Mouse (Mus musculus): Measurements from ENCODE around the gene Boll.
"Not testable (repeated sequence)": the region's sequence is repeated elsewhere in the genome, so short reads cannot be mapped to it uniquely, and the experiment has no call there.

Boll gene

GRCm38 (mm10) chr1:55363044-55363565 is at the start of gene Boll:
Boll (minus strand) TSS chr1:55363469.
- peak; percentile 72 for DNase-seq (ENCODE audit: low spot score)

DNA sequence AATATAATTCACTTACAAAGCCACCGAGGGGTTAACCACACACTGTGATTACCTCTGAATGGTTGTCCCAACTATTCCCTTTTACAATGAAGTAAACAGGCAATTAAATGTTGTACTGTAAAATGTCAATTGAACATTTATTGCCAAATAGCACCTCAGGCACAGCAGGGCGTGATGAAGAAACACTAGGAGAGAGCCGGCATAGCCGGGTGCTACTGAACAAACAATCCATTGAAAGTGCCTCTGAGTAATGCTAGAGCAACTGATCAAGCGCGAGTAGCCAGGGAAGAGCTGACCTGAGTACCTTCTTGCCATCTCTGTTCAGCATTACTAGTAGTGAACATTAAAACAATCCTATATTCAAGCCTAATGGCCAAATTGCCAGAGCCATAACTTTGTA is 49.3 kb upstream of the Boll start:
- no peak for DNase-seq (ENCODE audit: low spot score)

- no peak for DNase-seq (ENCODE audit: low spot score)
These were observed 47.8 kb upstream of the Boll start for GRCm38 (mm10) chr1:55411079-55411478.

DNA sequence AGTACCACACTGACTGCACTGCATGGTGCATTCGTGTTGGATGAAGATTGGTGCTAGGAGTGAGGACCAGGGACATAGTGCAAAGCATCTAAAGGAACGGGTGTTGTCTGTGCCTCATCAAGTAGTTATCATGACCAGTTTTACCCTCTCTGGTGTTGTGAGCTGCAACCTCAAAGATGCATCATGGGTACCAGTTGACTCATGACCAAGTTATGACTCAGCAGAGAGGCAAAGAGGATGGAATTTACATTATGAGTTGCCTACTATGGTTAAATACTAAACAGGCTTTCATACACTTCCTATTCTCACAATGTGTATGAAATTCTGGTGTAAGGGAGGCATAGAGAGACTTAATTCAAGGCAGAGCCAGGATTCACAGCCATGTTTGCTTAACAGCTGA is 47.4 kb upstream of the Boll start:
- no peak for DNase-seq (ENCODE audit: low spot score)

DNA sequence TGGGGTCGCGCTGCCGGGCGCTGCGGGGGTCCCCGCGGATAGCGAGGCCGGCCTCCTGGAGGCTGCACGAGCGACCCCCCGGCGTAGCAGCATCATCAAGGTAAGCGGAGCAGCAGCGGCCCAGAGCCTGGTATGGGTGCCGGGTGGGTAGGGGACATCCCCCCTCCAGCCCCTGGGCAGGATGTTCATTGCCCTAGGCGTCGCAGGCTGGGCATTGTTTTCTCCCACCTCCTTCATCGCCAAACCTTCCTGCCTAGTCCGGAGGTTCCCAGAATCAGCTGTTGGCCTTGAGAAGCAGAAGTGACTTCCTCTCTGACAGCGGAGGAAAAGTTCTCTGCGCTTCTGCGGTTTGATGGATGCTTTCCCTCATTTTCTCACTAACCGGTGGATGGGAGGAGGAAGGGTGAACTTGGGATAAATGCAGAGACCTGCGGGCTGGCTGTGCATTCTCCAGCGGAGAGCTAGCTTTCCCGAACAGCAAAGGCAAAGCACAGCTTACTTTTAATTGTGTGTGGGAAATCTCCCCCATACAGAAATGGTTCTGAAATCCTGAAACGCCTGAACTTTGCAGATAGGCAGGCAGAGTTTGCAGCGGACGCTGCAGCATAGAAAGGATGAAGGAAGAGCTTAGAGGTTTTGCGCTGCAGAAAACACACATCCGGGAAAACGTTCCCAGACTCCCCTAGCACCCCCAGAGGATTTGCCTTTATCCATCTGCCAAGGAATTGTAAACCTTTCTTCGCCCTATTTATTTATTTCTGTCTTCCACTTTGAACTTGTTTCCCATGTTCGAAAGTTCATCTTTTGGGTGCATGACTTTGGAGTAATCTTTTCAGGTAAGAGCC is 43.5 kb upstream of the Boll start:
- DNase-seq (ENCODE audit: low spot score), result no peak

DNA sequence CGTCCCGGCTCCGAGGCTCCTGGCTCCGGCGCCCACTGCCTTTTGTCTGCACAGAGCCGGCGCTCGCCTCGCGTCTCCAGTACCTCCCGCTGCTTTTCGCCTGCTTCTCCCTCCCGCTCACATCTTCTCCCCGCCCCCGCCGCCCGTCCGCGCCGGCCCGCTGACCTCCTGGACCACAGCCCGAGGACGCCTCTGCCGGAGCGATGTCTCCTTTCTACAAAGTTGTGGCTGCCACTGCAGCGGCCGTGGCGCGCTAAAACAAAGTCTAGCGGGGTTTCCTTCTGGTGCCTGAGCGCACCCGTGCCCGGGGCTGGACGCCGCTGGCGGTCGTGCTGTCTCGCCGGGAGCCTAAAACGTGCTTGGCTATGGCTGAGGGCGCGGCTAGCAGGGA is 42.7 kb upstream of the Boll start:
- DNase-seq (ENCODE audit: low spot score), result peak; percentile 63

DNA sequence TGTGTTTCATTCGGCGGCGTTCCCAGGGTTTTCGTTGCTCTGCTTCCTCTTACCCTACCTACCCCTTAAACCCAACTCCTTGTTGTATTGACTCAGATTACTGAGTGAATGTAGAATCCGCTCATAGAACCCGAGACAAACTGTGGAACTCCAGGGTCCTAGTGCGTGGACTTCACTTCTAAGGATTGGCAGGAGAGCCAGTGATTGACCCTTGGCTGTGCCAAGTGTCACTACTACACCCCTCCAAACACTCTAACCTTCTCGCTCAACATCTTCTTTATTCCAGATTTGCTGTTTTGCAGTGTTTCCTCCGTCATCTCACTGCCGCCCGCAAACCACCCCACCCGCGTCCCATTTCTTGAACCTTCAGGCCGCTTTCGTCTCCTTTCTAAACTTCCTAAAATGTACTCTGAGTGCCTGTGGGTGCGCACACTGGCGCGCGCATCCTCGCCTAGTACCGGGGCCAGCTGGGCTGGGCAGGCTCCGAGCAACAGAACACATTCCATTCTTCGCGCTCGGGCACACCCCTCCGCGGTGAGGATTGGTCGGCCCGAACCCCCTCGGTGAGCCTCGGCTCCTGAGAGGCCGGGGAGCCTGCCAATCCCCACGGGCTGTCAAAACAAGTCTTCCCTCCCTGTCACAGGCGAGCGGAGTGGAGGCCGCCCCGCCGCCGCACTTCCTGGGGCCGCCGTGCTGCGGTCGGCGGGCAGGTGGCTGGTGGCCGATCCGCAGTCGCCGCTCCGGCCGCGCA is 42.2 kb upstream of the Boll start, which contains the start of gene Plcl1:
Plcl1 (plus strand) TSS at position 650 of the 751 bp plus-strand sequence.
- DNase-seq (ENCODE audit: low spot score), result peak; percentile 88

DNA sequence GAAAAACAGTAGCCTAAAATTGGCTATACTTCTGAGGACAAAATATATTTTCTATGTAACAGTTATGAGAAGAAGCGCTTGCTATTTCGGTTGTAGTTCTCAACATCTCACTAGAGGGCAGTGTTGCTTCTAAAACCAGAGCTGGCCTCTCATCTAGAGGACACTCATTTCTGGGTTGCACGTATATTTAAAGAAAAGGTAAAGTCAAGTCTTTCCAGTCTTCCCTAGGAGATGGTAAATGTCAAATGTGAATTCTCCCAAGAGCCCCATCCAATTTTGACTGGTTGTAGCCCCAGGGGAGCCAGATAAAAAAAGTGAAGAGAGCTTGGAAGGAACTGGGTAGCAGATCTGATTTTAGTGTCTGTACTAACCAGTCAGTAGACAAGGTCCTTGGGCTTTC is 41.2 kb upstream of the Boll start:
- DNase-seq (ENCODE audit: low spot score), result peak; percentile 38

GRCm38 (mm10) chr1:55399891-55400290 is 36.6 kb upstream of the Boll start:
- no peak for DNase-seq (ENCODE audit: low spot score)

DNA sequence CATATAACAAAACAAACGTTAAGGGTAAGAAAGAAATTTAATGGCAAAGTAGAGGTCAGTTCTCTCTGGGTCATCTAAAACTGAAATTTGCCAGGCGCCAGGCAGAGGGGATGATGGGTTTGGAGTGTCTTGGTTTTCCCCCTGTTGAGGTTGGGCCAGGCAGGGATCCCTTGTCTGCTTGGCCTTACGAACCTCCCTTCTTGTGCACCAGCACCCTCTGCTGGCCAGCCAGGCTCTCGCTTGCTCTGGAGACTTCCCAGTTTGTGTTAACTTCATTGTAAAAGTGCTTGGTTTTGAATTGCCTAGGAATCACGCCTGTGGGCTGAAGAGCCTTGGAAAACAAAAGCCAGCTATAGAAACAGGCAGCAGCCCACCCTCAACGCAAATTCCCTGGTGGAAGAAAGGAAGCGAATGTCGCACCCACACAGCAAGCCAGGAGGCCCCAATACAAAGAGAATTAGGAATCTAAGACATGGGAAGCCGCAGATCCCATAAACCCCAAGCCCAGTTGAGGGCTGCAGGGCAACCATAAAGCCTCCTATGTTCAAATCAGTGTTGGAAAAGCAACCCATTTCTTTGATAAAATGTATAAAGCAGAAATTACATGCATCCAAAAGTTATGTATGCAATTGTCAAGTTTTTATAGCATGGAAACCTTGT is 20.0 kb upstream of the Boll start:
- peak; percentile 82 for DNase-seq (ENCODE audit: low spot score)

DNA sequence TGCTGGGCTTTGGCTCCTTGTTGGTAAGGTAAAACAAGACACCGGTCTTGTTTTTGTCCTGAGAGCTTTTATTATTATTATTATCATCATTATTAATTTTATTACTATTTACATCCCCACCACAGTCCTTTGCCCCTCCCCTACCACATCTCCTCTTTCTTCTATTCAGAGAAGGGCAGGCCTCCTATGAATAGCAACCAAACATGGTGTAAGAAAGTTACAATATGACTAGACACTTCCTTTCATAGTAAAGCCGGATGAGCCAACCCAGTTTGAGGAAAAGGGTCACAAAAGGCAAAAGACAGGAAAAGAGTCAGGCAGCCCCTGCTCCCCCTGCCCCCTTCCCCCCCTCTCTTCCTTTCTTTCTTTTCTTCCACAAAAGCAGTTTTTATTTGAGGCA is 17.3 kb upstream of the Boll start:
- no peak for DNase-seq (ENCODE audit: low spot score)

DNA sequence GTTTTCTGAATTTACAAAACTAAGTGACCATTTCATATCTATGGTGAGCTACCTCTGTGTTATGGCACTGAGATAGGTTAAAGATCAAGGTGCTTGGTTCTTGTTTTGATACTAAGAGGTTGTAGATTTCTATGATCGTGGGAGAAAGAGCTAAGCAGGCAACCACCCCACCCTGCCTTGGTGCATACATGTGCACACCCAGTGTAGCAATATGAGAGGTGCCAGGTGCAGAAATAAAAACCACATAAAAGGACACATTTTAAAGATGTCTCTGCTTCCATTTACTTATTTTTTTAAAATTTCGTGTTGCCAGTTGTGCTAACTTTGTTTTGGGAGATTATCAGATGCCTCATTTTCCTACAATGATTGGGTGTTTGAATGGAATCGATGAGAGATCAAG is 9.4 kb upstream of the Boll start:
- no peak for DNase-seq (ENCODE audit: low spot score)

DNA sequence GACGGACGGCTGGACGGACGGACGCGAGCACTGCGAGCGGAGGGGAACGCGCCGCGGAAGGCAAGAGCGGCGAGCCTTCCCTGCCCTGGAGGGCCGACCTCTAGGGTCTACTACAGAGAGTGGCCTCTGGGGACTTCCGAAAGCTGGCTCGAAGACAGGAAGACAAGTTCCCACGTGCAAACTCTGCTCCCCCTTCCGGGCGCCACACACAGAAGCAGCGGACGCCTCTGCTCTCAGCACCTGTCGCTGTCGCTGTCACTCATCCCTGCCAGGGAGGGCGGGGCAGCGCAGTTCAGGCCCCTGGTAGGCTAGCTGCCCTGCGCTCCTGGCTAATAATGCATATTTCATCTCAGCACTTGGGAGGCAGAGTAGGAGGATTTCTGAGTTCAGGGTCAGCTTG is 317 bp upstream of the Boll start:
- DNase-seq (ENCODE audit: low spot score), result peak; percentile 6

DNA sequence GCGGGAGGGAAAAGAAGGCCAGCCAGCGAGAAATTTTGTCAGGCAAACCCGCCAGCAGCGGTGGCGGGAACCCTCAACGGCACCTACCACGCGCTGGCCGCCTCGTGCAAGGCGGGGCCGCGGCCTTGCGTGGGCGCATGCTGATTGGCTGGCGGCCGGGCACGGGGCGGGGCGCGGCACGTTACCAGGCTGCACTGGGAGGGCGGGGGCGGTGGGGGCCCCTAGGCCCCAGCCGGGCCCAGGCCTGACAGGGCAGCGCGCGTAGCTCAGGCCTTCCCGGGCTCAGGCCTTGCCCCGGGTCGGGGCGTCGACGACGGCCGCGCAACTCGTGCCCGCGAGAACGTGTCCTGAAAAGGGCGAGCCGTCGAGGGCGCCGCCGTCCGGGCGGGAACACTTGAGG is 635 bp downstream of the Boll start:
- no peak for DNase-seq (ENCODE audit: low spot score)

DNA sequence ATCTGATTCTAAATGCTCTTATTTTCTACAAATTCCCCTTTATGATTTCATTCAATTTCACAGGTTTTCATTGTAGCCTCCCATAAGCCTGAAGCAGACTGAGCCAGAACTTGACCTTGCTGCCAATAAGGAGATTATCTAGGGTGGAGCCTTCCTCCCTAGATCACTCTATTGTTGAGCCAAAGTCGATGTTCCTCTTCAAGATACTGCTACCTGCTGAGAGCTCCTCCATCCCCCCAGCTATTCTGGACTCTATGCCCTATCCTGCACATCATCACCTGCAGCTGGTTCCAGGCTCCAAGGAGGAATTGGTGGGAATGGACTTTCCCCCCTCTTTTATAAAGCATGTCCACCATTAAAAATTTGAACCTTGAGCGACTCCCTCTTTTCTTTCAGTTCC is 11.4 kb downstream of the Boll start:
- not testable (repeated sequence) for DNase-seq (ENCODE audit: low spot score)

DNA sequence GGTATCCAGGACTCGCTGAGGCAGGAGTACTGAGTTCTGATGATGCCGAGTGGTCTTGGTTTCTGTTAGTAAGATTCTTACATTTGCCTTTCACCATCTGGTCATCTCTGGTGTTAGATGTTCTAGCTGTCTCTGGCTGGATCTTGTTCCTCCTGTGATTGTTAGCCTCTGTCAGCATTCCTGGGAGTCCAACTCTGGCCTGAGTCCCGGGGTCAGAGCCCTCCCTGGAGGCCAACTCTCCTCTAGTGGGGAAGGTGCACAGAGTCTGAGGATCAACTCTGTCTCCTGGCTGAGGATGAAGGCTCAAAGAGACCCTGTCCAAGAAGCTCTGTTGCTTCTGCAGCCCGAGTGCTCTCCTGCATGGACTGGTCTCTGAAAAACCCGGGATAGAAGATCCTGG is 37.8 kb downstream of the Boll start:
- not testable (repeated sequence) for DNase-seq (ENCODE audit: low spot score)

GRCm38 (mm10) chr1:55301077-55301476 is 62.2 kb downstream of the Boll start:
- DNase-seq (ENCODE audit: low spot score), result no peak

- no peak for DNase-seq (ENCODE audit: low spot score)
These were observed 84.2 kb downstream of the Boll start for GRCm38 (mm10) chr1:55279081-55279480.

DNA sequence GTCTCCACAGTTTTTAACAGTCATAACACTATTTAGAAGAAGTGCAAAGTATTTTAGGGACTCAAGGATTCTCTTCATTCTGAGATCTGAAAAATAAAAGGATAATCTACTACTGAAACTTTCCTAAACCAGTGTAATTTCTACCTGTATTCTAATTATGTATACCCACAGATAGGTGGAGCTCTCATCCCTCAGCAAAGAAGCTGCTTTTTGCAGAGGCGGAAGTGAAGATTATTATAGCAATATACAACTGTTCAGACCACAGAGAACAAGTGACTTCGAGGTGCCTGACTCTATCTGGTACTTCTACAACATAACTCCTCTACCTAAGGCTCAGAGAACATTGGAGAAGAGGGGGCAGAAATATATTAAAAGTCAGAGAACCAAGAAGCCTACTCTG is 97.8 kb downstream of the Boll start:
- no peak for DNase-seq (ENCODE audit: low spot score)

- no peak for DNase-seq (ENCODE audit: low spot score)
These were observed 98.9 kb downstream of the Boll start for GRCm38 (mm10) chr1:55264385-55264784.

DNA sequence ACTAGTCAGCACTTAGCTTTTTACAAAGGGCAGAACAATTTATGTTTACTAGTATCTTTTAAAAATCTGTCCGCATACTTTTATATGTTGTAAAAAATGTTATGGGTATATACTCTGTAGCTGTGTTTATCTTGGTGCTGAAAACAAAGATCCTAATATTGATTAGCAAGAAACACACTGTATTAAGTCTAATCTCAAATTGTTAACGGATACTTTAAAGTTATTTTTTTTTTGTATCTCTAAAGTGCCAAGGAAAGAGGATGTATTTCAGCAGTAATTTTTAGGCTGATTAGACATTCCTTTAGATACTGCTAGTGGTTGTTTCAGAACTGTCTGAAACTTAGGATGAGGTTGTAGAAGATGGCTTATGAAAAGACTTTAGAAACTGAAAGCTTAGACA is 116.9 kb downstream of the Boll start:
- no peak for DNase-seq (ENCODE audit: low spot score)

- no peak for DNase-seq (ENCODE audit: low spot score)
These were observed 124.0 kb downstream of the Boll start for GRCm38 (mm10) chr1:55239237-55239636.

GRCm38 (mm10) chr1:55238496-55238895 is 124.8 kb downstream of the Boll start:
- no peak for DNase-seq (ENCODE audit: low spot score)
